Mouse (Mus musculus) small intestine, adult 2 months (tissue): ENCODE results near the gene Rasa3.

Experiments
- CTCF ChIP-seq: fragments of 200-500 bp; IDR thresholded peaks from 2 replicates; pipeline ENCODE4 v1.5.1; 2012; ENCODE audit warnings: low read depth, mild to moderate bottlenecking, control low read depth, inconsistent platforms, low read length, moderate library complexity, mixed read lengths; ENCODE audit not compliant: insufficient replicate concordance, insufficient read length; ENCODE audit errors: extremely low read depth
- POLR2A ChIP-seq: fragments of 200-500 bp; IDR thresholded peaks from 2 replicates; pipeline ENCODE4 v1.6.1; 2012; ENCODE audit warnings: low read depth, mild to moderate bottlenecking, control low read depth, inconsistent platforms, low read length, moderate library complexity

DNA sequence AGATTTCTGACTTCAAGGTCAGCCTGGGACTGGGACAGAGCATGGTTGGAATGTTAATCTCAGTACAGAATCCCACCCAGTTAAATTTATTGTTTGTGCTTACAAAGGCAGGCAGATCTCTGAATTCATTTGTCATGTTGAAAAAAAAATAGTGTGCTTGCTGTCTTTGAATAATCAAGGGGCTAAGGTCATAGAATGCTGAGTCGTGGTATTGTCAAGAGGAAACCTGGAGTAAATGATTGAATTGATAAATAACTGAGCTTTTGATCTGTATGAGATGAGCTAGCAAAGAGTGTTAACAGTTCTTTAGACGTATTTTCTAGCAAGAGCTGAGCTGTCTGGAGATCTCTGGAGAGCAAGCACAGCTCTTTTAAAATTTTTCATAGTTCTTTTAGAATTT is 140.3 kb downstream of the Rasa3 start:
- TF ChIP-seq CTCF, result no peak
- no peak for TF ChIP-seq POLR2A
